Mouse (Mus musculus): Measurements from ENCODE around the gene Gm4559. TPM values are rescaled to one million over a fixed set of nuclear protein-coding genes. Genes with fewer than 3 reads are reported as not detected.
A peak's percentile ranks its signal among the peaks of the same experiment; 100 is the strongest.
"Not testable (repeated sequence)": the region's sequence is repeated elsewhere in the genome, so short reads cannot be mapped to it uniquely, and the experiment has no call there.

Gm4559 gene
- polyA plus RNA-seq, 1 experiment from 2014 or later = not detected

DNA sequence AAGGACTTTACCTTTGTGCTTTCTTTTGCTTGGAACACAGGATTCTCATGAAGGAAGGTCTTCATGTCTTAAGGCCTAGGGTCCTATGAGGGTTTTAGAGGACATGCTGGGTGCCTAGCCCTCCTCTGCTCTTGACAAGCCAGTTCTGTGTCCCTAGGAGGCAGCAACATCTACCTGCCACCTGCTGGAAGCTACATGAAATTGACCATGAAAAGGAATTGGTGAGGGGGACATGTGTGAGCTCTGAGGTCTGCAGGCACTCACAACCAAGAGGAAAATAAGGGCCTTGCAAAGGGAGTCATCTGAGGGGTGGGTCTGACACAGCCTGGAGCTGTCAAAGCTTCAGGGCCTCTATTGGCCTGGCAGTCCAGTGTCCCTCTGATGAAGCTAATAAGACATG, 21.3 kb upstream of the Gm4559 start:
- ATAC-seq = no peak
- H3K9ac ChIP-seq (ENCODE audit: low read depth, low read length) = no peak overlapping the region
- no peaks in the 10 kb centered on the region for H3K27me3 ChIP-seq (replicated peaks; ENCODE audit: control insufficient read depth, insufficient read depth, low read length)
- H3K4me3 ChIP-seq (ENCODE audit: low read depth, low read length) = no peak overlapping the region
- no peaks in the 10 kb centered on the region for H3K36me3 ChIP-seq (ENCODE audit: control insufficient read depth, insufficient read depth)
- no peaks in the 10 kb centered on the region for H3K9me3 ChIP-seq (ENCODE audit: control insufficient read depth)
- no peaks in the 10 kb centered on the region for H3K4me1 ChIP-seq (replicated peaks; ENCODE audit: control insufficient read depth, insufficient read depth, low read length)
- no peak overlapping the region for H3K4me2 ChIP-seq (replicated peaks; ENCODE audit: low read depth)
- TF ChIP-seq CTCF (IDR thresholded peaks at IDR 0.05; ENCODE audit: low read depth) = peak; percentile 36; the same call in 1 of the 2 replicates
- H3K27ac ChIP-seq (ENCODE audit: low read depth, low read length) = no peak overlapping the region

DNA sequence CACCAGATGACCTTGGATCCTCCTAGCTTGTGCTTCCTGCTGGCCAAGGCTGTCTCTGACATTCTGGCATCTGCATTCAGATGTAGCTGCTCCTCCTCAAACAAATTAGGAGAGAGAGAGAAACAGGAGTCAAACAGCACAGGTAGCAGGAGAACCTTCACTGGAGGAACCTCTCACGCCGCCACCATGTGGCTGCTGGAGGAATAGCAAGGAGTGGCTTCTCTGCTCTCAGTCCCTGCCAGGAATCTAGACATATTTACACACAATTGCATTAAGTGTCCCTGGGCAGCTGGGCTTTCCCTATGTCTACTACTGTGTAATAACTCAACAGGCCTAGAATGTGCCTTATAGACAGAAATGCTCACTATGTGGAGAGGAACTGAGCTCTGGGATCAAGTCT, 19.7 kb upstream of the Gm4559 start:
- not testable (repeated sequence) for ATAC-seq
- TF ChIP-seq CTCF (IDR thresholded peaks at IDR 0.05; ENCODE audit: low read depth) = peak; percentile 74
- WGBS = 0% methylated on average over 2 of the region's 2 CpGs

DNA sequence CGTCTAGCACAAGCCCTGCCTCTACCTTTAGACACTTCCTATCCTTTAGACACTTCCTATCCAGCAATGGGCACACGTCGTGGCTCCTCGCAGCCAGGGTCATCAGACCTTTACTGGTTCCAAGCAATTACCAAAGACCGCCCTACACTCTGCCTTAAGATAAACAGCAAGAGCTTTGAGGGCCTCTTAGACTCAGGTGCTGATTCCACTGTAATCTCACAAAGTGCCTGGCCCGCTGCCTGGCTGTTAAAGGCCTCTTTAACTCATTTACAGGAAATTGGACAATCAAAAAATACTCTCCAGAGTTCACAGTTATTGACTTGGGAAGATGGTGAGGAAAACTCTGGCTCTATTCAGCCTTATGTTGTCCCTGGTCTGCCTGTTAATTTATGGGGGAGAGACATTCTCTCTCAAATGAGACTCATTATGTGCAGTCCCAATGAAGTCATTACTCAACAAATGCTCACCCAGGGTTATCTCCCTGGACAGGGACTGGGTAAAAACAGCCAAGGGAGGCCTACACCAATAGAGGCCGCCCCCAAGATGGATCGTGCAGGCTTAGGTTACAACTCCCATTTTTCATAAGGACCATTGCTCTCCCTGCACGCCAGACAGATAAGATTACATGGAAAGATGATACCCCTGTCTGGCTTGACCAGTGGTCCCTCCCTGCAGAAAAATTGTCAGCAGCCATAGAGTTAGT, 11.9 kb upstream of the Gm4559 start:
- not testable (repeated sequence) for H3K27ac ChIP-seq (ENCODE audit: low read depth, low read length); H3K4me1 ChIP-seq (replicated peaks; ENCODE audit: control insufficient read depth, insufficient read depth, low read length); H3K36me3 ChIP-seq (ENCODE audit: control insufficient read depth, insufficient read depth); H3K9me3 ChIP-seq (ENCODE audit: control insufficient read depth); H3K4me3 ChIP-seq (ENCODE audit: low read depth, low read length); H3K4me2 ChIP-seq (replicated peaks; ENCODE audit: low read depth); H3K27me3 ChIP-seq (replicated peaks; ENCODE audit: control insufficient read depth, insufficient read depth, low read length); ATAC-seq; H3K9ac ChIP-seq (ENCODE audit: low read depth, low read length)
- WGBS = 38% methylated on average over 9 of the region's 9 CpGs

More for the DNA sequence above, 19.7 kb upstream of the Gm4559 start:
- H3K4me3 ChIP-seq (ENCODE audit: low read depth, low read length); H3K27me3 ChIP-seq (replicated peaks; ENCODE audit: control insufficient read depth, insufficient read depth, low read length); H3K27ac ChIP-seq (ENCODE audit: low read depth, low read length); H3K9ac ChIP-seq (ENCODE audit: low read depth, low read length); H3K9me3 ChIP-seq (ENCODE audit: control insufficient read depth); H3K4me1 ChIP-seq (replicated peaks; ENCODE audit: control insufficient read depth, insufficient read depth, low read length); H3K36me3 ChIP-seq (ENCODE audit: control insufficient read depth, insufficient read depth); H3K4me2 ChIP-seq (replicated peaks; ENCODE audit: low read depth): not testable (repeated sequence)

DNA sequence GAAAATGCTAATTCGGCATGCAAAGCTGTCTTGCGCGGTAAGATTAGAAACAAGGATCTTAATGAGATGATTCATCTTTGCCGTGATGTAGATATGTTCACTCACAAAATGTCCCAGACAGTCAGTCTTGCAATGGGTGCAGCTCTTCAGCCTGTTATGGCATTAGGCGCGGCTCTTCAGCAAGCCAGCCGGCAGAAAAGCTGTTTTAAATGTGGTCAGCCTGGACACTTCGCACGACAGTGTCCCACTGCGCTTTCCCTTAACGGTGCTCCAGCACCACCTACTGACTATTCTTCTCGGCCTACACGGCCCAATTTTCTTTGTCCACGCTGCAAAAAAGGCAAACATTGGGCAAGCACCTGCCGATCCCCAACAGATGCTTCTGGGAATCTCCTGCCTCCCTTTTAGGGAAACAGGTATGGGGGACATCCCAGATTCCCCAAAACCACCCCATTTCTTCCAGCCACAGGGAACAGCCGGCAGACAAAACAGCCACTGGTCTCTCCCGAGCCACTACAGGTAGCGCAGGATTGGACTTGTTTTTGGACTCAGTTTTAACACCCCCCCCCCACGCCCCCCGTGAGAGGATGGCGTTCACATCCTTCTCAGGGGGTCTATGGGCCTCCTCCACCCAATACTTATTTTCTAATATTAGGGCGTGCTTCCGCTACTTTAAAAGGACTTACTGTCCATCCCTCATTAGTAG, 11.1 kb upstream of the Gm4559 start:
- peak; percentile 55 for ATAC-seq
- no peak overlapping the region for H3K27ac ChIP-seq (ENCODE audit: low read depth, low read length)
- peak overlapping the region; percentile 96 for H3K4me2 ChIP-seq (replicated peaks; ENCODE audit: low read depth)
- no peaks in the 10 kb centered on the region for H3K4me1 ChIP-seq (replicated peaks; ENCODE audit: control insufficient read depth, insufficient read depth, low read length)
- no peak overlapping the region for H3K9ac ChIP-seq (ENCODE audit: low read depth, low read length)
- 21% methylated on average over 23 of the region's 23 CpGs for WGBS
- TF ChIP-seq CTCF (IDR thresholded peaks at IDR 0.05; ENCODE audit: low read depth) = peak; percentile 69
- H3K9me3 ChIP-seq (ENCODE audit: control insufficient read depth) = no peaks in the 10 kb centered on the region
- peak overlapping the region; percentile 62; the same call in 1 of the 2 replicates for H3K4me3 ChIP-seq (ENCODE audit: low read depth, low read length)
- H3K36me3 ChIP-seq (ENCODE audit: control insufficient read depth, insufficient read depth) = no peaks in the 10 kb centered on the region
- no peaks in the 10 kb centered on the region for H3K27me3 ChIP-seq (replicated peaks; ENCODE audit: control insufficient read depth, insufficient read depth, low read length)

DNA sequence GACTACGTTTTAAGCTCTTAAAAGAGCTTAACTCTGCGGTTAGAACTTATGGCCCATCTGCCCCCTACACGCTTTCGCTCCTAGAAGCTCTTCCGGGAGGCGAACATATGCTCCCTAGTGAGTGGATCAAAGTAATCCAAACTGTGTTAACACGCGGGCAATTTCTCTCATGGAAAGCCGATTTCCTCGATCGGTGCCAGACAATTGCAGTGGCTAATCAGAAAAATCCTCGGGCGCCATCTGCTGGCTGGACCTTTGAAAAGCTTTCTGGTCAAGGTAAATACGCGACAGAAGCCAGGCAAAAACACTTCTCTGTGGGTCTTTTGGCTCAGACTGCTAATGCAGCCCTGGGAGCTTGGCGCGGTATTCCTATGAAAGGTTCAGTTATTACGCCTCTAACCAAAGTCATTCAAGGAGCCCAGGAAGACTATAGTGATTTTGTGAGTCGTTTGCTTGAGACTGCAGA, 10.5 kb upstream of the Gm4559 start:
- Histone ChIP-seq H3K9me3 (ENCODE audit: control insufficient read depth) (no peaks in the 10 kb centered on the region), H3K4me2 (replicated peaks; ENCODE audit: low read depth) (peak overlapping the region; percentile 96), H3K9ac (ENCODE audit: low read depth, low read length) (peak overlapping the region; percentile 54), H3K27ac (ENCODE audit: low read depth, low read length) (peak overlapping the region; percentile 64), H3K36me3 (ENCODE audit: control insufficient read depth, insufficient read depth) (no peaks in the 10 kb centered on the region), H3K27me3 (replicated peaks; ENCODE audit: control insufficient read depth, insufficient read depth, low read length) (no peaks in the 10 kb centered on the region), H3K4me1 (replicated peaks; ENCODE audit: control insufficient read depth, insufficient read depth, low read length) (no peaks in the 10 kb centered on the region), H3K4me3 (ENCODE audit: low read depth, low read length) (peak overlapping the region; percentile 62)
- TF ChIP-seq CTCF (IDR thresholded peaks at IDR 0.05; ENCODE audit: low read depth) = peak; percentile 89
- peak; percentile 70 for ATAC-seq
- 0% methylated on average over 19 of the region's 19 CpGs for WGBS

DNA sequence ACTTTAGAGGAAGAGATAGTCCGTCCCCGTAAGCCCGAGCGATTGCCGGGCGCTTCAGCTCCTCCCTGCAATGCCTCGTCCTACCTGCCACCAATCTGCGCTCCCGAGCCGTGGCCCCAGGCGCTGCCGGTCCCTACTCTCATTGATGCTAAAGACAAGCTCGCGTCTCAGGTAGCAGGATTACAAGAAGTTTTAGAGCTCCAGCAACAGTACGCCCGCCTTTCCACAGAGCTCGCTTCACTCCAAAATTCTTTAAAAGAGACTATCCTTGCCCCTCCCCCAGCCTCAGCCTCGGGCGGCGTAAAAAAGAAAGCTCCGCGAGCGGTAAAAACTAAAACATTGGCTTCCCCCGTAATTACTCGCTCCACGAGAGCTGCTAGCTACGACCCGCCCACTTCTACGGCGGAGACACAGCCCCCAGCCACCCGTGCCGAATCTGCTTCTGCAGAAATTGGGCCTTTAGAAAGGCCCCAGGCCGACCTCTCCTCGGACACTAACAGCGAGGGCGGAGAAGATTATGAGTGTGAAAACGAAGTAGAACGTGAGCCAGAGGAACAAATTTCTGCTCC, 9.9 kb upstream of the Gm4559 start:
- peak; percentile 67 for ATAC-seq

DNA sequence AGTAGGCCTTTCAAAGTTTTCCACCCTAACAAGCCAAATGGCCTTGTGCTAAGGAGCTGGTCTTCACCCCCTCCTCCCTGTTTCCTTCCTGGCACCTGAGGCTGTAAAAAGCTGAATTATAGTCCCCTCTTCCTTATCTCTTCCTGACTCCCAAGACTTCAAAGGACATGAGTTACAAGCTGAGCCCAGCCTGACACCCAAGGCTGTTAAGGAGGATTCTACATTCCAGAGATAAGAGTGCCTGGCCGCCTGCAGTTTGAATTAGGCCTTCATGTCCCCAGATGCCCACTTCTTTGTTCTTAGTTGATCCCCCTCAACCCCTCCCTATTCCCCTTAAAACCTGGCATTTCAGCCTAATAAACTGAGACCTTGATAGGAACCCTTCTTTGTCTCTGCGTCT, 8.7 kb upstream of the Gm4559 start:
- not testable (repeated sequence) for H3K4me1 ChIP-seq (replicated peaks; ENCODE audit: control insufficient read depth, insufficient read depth, low read length); ATAC-seq; H3K27me3 ChIP-seq (replicated peaks; ENCODE audit: control insufficient read depth, insufficient read depth, low read length); H3K9me3 ChIP-seq (ENCODE audit: control insufficient read depth); H3K4me2 ChIP-seq (replicated peaks; ENCODE audit: low read depth); H3K27ac ChIP-seq (ENCODE audit: low read depth, low read length); H3K4me3 ChIP-seq (ENCODE audit: low read depth, low read length); H3K9ac ChIP-seq (ENCODE audit: low read depth, low read length); H3K36me3 ChIP-seq (ENCODE audit: control insufficient read depth, insufficient read depth)
- 26% methylated on average over 2 of the region's 2 CpGs for WGBS

More for the DNA sequence above, 9.9 kb upstream of the Gm4559 start:
- Histone ChIP-seq H3K36me3 (ENCODE audit: control insufficient read depth, insufficient read depth) (no peaks in the 10 kb centered on the region), H3K27ac (ENCODE audit: low read depth, low read length) (peak overlapping the region; percentile 64), H3K27me3 (replicated peaks; ENCODE audit: control insufficient read depth, insufficient read depth, low read length) (no peaks in the 10 kb centered on the region), H3K4me2 (replicated peaks; ENCODE audit: low read depth) (peak overlapping the region; percentile 96), H3K9ac (ENCODE audit: low read depth, low read length) (peak overlapping the region; percentile 54), H3K4me3 (ENCODE audit: low read depth, low read length) (peak overlapping the region; percentile 62), H3K9me3 (ENCODE audit: control insufficient read depth) (no peaks in the 10 kb centered on the region), H3K4me1 (replicated peaks; ENCODE audit: control insufficient read depth, insufficient read depth, low read length) (no peaks in the 10 kb centered on the region)
- under 1% methylated on average over 38 of the region's 38 CpGs for WGBS
- TF ChIP-seq CTCF (IDR thresholded peaks at IDR 0.05; ENCODE audit: low read depth) = peak; percentile 46
